Mouse (Mus musculus) MN1 (cell line): ENCODE results near the gene Ggt6.
"Not testable (repeated sequence)": the region's sequence is repeated elsewhere in the genome, so short reads cannot be mapped to it uniquely, and the experiment has no call there.

Experiments
- DNase-seq: peaks from one replicate; pipeline ENCODE4 v3.0.0-alpha.2; 2016; ENCODE audit warnings: low spot score

Gene Ggt6

DNA sequence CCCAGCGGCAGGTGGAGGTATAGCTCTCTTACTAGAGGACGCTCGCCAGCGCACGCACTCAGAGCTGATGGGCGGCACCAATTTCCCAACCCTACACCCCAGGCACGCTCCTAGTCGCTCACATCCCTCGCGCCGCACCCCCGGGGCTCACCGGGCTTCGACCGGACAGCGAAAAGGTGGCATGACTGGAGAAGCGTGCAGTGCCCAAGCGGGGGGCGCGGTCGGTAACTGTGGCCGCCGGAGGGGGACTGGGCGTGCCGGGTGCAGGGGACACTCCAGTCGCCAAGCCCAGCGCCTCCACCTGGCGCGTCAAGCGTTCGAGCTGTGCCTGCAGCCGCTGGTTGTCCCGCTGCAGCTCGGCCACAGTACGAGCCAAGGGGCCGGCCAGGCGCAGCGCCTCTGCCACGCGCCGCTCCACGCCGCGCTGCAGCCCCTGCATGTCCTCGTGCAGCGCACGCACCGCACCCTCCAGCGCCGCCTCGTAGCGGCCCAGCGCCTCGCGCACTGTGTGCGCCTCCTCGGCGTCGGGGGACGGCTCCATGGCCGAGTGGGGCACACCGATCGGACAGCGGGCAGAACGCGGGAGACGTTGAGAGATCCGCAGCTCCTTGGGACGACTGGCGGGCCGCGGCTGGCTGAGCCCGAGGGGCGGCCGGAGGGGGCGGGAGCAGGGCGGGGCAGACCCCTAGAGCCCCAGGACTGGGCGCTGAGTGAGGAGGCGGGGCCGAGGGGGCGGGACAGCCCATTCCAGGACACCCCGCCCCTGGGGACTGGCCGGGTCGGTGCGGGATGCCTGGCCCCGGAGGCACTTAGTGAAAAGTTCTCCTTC lies 24.0 kb upstream of the Ggt6 start, which contains the start of gene Smtnl2:
TSS of gene Smtnl2 (minus strand) at position 621 of the 829 bp plus-strand sequence.
- peak; percentile 46 for DNase-seq

DNA sequence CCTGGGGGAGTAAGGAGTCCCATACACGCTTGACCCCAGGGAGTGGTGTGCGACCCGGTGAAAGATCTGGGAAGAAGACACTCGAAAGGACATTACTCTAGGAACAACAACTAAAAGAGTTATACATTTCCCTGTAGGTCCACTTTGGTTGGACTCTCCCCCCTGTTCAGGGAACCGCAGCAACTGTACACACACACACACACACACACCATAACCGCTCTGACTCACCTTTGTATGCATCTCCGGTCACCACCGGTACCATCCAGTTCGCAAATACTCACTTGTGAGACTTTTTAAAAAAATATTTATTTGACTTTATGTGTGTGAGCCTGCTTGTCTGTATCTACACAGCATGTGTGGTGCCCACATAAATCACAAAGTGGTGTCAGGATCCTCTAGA lies 23.4 kb upstream of the Ggt6 start:
- DNase-seq, result no peak

DNA sequence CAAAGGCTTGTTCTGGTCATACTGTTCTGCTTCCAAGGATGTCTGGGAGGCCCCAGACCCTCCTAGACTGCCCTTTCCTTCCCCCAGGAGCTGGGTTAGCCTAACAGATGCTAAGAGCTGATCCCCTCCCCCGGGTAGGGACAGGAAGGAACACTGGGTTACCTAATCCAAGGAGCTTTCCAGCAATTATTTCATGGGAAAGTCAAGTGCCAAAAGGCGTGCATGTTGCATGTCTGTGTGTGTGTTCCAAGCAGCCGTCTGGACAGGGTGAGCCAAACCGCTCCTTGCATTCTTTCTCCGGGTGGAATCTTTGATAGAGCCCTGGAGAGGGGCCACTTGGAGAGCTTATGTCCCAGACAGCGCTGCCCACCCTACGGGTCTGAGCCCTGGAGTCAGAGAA lies 22.3 kb upstream of the Ggt6 start:
- no peak for DNase-seq

DNA sequence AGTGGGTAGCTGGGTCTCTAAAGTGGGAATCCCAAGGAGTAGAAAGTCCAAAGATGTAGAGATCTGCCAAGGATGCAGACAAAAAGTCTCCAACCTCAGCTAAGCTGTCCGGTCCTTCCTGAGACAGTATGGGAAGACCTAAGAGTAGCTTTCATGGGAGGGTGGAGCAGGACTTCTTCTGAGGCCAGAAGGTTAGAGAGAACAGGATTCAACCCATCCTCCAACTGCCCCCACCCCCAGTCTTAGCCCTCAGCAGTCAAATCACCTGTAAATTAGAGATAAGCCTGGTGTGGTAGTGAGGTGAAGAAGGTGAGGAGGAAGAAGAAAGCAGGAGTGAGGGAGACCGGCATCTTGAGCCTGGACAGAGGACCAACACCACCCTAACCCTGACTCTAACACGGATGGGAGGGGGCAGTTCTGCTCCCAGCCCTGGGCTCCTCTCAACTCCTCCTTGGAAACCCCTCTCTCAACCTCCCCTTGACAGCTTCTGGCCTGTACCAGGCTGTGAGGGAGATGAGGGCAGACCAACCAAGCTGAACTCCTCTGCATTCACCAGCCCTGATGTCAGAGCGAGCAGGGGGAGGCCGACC lies 21.6 kb upstream of the Ggt6 start:
- no peak for DNase-seq

DNA sequence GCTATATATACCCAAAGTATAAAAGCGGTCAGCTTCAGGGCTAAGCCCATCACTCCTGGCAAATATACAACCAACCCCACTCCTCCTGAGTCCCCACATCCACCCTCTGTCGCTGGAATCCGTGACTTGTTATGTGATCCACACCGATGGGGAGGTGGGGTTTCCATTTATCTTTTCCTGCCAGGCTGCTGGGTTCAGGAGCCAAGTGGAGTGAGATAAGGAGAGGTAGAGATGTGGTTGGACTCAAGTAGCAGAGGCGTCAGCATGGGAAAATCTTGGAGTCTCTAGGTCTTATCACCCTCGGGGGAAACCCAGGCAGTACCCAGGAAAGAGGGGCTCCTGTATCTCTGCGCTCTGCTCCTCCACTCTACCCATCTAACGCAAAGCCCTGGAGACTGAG lies 20.2 kb upstream of the Ggt6 start:
- no peak for DNase-seq

DNA sequence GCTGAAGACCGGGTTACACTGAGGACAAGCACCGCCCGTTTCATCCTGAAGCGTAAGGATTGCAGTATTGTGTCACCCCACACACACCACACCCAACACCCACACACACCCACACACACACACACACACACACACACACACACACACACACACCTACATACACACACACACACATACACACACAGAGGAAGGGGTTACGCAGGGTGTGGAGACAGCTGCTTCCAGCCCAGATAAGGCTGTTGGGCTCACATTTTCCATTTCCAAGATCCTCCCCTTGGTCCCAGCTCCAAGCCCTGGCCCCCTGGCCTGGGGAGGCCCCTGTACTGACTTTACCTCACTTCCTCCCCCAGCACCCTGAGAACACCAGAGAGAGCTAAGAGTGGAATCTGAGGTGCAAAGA lies 18.7 kb upstream of the Ggt6 start:
- no peak for DNase-seq

DNA sequence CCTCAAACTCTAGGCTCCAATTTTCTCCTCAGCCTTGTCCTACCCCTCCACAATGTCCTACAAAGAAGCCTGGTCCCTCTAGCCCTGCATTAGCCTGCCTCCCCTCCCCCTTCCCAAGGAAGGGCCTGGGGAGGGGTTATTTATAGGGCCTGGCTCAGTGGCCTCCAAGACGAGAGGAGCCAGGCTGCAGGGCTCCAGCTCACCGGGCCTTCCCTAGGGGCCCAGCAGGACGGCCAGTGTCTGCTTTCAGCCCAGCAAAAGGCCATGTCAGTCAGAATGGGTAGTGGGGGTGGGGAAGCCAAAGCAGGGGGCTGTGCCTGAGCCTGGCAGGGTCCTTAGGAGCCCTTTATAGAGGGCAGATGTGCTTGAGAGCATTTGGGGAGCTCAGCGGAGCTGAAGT lies 17.9 kb upstream of the Ggt6 start:
- no peak for DNase-seq

DNA sequence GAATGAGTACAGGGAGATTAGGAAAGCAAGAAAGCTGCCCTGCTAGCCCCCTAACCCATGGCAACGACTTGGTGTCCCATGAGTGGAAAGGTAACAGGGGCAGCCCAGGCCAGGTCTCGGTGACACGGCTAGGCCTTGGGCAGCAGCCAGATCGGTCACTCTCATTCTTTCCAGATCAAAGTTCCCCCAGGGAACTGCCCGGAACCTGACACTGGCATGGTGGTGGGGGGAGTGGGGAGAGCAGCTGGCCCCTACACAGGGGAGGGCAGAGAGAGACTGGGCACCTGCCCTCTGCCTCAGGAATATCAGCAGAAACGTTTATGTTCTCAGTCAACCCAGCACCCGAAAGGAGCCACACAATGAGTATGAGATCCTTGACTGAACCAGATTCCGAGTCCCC lies 17.1 kb upstream of the Ggt6 start:
- no peak for DNase-seq

DNA sequence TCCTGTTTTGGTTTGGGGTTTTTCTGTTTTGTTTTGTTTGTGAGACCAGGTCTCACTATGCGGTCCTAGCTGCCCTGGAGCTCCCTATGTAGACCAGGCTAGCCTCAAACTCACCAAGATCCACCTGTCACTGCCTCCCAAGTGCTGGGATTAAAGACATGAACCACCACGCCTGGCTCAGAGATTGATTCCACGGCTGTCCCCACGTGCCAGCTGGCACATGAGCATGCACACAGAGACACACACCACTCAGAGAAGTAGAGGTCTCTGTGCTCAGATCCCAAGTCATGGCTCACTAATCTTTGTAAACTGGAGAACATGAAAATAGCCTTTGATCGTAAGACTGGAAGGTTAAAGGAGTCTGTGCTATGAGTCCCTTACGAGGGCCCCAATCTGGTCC lies 16.3 kb upstream of the Ggt6 start:
- DNase-seq, result no peak

DNA sequence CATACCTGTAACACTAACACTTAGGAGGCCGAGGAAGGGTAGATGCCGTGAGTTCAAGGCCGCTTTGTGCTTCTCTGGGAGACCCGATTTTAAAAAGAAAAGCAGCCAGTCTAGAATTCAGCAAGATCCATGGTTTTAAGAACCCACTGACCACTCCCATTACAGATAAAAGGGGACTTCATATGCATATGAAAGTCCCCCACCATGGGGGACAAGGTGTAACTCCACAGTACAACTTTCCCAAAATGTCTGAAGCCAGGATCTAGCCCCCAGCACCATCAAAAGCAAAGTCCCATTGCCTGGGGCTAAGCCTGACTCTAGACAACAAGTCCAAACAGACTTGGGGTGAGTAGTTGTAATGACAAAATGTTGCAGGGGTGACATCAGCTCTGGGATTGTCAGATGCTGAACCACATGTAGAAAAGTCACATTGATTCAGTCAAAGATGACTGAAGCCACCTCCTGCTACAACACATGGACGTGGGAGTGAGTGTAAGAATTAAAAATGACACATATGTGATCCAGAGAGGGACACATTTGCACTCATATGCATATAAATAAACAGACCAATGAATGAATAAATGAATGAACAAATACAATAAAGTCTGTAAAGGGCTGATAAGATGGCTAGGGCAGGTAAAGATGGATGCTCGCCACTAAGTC lies 14.7 kb upstream of the Ggt6 start:
- no peak for DNase-seq

DNA sequence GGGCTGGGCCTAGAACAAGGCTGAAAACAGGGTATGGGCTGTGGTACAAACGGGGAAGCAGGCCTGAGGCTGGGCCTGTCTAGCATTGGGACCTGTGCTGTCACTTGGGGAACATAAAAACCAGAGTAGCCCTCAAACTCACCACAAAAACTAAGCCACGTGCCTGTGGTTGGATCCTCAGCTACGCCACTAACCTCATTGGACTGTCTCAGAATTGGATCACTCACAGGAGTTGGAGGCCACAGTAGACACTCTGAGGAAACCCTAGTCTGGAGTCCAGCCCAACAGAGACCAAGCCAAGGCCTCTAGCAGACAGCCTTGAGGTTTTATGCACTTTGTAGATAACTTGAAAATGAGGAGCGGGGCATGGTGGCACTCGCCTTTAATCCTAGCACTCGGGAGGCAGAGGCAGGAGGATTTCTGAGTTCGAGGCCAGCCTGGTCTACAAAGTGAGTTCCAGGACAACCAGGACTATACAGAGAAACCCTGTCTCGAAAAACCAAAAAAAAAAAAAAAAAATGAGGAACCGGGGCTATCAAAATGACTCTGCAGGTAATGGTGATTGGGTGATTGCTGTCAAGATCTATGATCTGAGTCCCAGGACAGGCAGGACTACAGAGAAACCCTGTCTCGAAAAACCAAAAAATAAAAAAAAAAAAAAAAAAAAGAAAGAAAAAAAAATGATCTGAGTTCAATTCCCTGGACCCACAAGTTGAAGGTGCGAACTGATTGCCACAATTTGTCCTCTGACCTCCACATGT lies 13.6 kb upstream of the Ggt6 start:
- DNase-seq, result no peak

DNA sequence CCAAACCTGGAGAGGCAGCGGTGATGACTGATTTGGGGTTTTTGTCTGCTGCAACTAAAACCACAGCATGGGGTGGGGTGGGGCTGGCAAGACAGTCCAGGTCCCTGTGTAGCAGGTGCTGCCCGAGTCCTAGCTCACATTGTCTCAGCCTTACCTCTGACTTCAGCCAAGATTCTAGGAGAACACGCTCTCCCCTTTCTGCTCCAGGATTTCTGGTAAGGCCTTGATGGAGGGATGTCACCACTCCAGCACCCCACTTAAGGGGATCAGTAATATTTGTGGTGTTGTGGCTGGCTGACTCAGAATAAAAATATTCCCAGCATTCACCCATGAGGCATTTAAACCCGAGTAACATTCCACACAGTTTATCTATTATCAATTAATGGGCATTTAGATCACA lies 11.6 kb upstream of the Ggt6 start:
- DNase-seq, result no peak

DNA sequence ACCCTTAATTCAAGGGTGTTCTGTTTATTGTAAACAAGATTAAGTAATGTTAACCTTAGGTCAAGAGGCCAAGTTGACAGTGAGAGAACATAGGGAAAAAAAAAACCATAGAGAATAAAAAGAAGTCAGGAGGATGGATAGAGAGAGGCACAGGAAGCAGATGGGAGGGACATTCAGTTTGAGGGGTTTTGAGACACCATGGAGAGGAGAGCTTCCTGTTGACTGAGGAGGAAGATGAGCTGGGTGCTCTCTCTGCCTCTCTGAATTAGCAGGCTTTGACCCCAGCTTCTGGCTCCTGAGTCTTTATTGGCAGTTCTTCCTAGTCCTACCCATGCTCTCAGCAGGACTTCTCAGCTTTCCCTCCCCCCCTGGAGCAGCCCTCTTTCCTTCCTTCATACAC lies 10.1 kb upstream of the Ggt6 start:
- DNase-seq, result no peak

DNA sequence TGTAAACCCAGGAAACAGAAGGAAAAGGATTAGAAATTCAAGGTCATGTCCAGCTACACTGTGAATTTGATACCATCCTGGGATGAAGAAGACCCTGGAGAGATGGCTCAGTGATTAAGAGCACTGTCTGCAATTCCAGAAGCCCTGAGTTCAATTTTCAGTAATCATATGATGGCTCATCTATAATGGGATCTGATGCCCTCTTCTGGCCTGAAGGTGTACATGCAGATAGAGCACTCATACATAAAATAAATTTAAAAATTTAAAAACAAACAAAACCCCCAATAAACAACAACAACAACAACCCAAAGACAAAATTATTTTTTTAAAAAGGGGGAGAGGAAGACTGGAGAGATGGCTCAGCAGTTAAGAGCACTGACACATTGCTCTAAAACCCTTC lies 8.4 kb upstream of the Ggt6 start:
- DNase-seq, result no peak

DNA sequence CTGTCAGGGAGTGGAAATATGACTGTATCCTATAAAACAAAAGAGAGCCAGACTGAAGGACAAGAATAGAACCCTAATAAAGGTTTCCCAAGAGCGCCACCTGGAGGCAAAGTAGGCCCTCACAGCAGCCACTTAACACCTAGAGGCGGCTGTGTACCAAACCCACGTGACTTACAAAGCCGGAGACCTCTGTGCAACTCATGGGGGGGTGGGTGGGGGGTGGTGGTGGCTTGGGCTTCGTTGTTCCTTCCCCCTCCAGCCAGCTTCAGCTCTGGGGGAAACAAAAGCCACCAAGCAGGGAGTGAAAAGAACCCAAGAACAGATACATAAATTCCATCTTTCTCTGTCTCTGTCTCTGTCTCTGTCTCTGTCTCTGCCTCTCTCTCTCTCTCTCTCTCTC lies 6.6 kb upstream of the Ggt6 start:
- DNase-seq, result peak; percentile 30

DNA sequence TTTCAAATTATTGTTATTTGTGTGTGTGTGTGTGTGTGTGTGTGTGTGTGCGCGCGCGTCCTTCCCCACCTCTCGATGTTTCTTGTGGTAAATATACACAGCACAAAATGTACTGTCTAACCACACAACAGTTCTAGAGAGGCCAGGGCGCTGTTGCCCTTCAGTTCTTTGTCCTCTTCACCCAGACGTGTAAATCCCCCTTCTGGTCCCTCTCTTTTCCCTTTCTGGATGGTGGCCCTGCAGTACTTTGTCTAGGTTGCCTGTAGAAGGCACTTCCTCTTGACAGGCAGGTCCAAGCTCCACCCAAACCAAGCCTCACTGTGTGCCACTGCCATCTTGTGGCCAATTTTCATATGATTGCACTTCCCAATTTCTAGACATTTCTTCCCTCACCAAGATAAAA lies 6.0 kb upstream of the Ggt6 start:
- DNase-seq, result peak; percentile 45

DNA sequence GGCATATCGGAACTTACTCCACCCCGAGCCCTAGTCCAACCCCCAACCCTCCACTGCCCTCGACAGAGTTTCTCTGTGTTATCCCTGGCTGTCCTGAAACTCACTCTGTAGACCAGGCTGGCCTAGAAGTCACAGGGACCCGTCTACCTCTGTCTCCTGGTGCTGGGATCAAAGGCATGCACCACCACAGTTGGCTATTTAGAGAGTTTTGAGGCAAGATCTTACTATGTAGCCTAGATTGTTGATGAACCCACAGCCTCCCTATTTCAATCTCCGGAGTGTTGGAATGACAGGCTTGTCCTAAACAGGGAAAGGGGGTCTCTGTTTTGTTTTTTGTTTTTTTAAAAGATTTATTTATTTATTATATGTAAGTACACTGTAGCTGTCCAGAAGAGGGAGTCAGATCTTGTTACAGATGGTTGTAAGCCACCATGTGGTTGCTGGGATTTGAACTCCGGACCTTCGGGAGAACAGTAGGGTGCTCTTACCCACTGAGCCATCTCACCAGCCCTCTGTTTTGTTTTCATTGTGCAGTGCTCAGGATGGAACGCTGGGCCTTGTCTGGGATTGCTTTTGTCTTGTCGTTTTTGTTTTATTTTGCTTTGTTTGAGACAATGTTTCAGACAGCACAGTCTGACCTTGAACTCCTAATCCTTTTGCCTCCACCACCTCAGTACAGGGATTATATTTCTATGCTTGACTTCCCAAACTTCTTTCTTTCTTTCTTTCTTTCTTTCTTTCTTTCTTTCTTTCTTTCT lies 4.8 kb upstream of the Ggt6 start:
- not testable (repeated sequence) for DNase-seq

DNA sequence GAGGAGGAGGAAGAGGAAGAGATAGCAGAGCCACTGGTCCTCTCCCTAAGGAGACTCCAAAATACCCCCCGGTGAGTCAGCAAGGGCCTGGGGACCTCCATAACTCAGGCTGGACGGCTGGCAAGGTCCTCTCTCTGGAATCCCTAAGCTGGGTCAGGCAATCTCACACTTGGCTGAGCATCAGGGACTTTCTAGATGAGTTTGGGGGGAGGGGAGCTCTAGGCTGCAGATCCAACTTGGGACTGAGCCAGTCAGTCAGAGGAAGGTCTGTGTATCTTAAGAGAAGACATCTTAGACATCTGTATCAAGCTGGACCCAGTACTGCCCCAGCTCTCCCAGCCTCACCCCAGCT lies 344 bp downstream of the Ggt6 start:
- DNase-seq, result peak; percentile 32

DNA sequence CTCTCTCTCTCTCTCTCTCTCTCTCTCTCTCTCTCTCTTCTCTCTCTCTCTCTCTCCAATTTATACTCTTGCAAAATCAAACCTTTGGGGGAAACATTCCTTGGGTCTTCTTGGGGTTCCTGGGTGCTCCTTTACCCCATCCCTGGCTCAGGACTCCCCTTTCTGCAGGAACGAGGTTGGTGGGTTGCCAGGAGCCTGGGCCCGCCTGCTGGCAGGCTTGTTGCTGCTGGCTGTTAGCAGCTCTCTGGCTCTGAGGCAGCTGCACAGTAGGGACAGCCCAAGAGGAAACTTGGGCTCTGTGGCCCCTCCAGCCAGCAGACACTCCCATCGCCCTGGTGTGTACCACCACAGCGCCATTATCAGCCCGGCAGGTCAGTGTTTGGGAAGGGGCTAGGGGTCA lies 945 bp downstream of the Ggt6 start:
- DNase-seq, result no peak

DNA sequence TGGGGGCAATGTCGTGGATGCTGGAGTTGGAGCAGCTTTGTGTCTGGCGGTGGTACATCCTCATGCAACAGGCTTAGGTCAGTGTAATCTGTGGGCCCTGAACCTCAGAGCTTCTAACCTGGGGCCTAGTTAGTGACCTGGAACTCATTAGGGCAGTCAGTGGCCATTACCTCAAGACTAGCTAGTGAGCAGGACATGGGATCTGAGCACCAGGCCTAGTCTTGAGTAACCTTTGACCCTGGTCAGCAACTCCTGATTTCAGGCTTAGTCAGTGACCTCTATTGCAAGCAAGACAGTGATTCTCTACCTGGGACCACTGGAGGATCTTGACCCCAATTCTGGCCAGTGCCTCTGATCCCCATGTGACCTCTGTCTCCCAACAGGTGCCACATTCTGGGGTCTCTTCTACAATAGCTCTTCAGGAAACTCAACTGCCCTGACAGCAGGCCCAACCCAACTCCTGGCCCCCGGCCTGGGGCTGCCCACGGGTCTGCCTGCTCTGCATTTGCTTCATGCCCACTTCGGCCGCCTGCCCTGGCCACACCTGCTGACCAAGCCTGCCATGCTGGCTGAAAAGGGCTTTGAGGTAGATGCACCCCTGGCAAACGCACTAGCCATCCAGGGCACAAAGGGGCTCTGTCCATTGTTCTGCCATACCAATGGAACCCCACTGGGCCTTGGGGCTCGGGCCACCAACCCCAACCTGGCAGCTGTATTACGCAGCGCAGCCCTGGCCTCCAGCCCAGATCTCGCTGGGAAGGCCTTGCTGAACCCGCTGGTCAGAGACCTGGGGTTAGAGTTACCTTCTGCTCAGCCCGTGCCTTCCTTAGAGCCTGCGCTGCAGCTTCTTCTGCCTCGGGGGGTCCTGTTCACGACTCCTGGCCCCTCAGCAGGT lies 1.7 kb downstream of the Ggt6 start:
- DNase-seq, result no peak

DNA sequence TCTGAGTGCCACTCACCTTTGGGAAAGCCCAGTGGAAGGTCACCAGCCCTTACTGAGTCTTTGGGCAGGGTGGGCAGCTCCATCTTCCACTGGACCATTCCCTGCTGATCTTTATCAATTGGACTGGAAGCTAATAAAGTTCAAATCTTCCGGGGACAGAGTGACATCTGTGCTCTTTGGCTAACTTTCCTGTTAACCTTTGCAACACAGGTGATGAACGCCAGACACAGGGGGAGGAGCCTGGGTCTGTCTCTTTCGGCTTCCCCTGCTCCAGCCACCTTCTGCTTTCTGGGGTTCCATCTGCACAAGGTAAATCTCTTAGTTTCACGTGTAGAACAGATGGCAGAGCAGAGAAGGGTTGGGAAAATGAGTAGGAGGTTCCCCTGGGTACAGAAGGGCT lies 3.1 kb downstream of the Ggt6 start:
- DNase-seq, result no peak
